Mouse (Mus musculus) ovary, adult 18-20 months (tissue): ENCODE data around the gene Phactr3.

Experiments
- DNase-seq: peaks from one replicate; pipeline ENCODE4 v3.0.0; 2022; ENCODE audit warnings: low spot score, mixed read lengths

The Phactr3 gene

GRCm38 (mm10) chr2:178257117-178257825, 138.5 kb downstream of the Phactr3 start:
- no peak for DNase-seq

- DNase-seq, result no peak
Measured at GRCm38 (mm10) chr2:178257986-178258555, 139.3 kb downstream of the Phactr3 start.

GRCm38 (mm10) chr2:178263055-178263454, 144.3 kb downstream of the Phactr3 start:
- no peak for DNase-seq

- no peak for DNase-seq
Measured at GRCm38 (mm10) chr2:178264389-178264788, 145.6 kb downstream of the Phactr3 start.

GRCm38 (mm10) chr2:178265454-178265853, 146.7 kb downstream of the Phactr3 start:
- DNase-seq, result no peak

GRCm38 (mm10) chr2:178270794-178271193, 152.0 kb downstream of the Phactr3 start:
- DNase-seq, result no peak

GRCm38 (mm10) chr2:178272350-178272749, 153.6 kb downstream of the Phactr3 start:
- DNase-seq, result no peak

GRCm38 (mm10) chr2:178274126-178274525, 155.4 kb downstream of the Phactr3 start:
- DNase-seq, result no peak

- DNase-seq, result no peak
Measured at GRCm38 (mm10) chr2:178277206-178277605, 158.4 kb downstream of the Phactr3 start.

- no peak for DNase-seq
Measured at GRCm38 (mm10) chr2:178281183-178281582, 162.4 kb downstream of the Phactr3 start.

GRCm38 (mm10) chr2:178287285-178287684, 168.5 kb downstream of the Phactr3 start:
- no peak for DNase-seq

GRCm38 (mm10) chr2:178288666-178289065, 169.9 kb downstream of the Phactr3 start:
- DNase-seq, result no peak

- DNase-seq, result no peak
Measured at GRCm38 (mm10) chr2:178303453-178304187, 184.8 kb downstream of the Phactr3 start.

- no peak for DNase-seq
Measured at GRCm38 (mm10) chr2:178304188-178304529, 185.4 kb downstream of the Phactr3 start.

- DNase-seq, result no peak
Measured at GRCm38 (mm10) chr2:178304669-178305068, 185.9 kb downstream of the Phactr3 start.

GRCm38 (mm10) chr2:178313539-178313938, 194.8 kb downstream of the Phactr3 start:
- no peak for DNase-seq

- no peak for DNase-seq
Measured at GRCm38 (mm10) chr2:178316281-178316680, 197.5 kb downstream of the Phactr3 start.

- DNase-seq, result no peak
Measured at GRCm38 (mm10) chr2:178319766-178320165, 201.0 kb downstream of the Phactr3 start.

GRCm38 (mm10) chr2:178321271-178321670, 202.5 kb downstream of the Phactr3 start:
- no peak for DNase-seq

- no peak for DNase-seq
Measured at GRCm38 (mm10) chr2:178324410-178324809, 205.6 kb downstream of the Phactr3 start.

- DNase-seq, result no peak
Measured at GRCm38 (mm10) chr2:178324818-178325217, 206.0 kb downstream of the Phactr3 start.

GRCm38 (mm10) chr2:178326067-178326466, 207.3 kb downstream of the Phactr3 start:
- no peak for DNase-seq
